Mouse (Mus musculus) CH12.LX (cell line): ENCODE measurements at regions not wholly inside any gene's neighbourhood (a gene's known extent, or its start where the extent isn't known, plus 50 kb on each side); places are given as distances from the start of the nearest gene placed in this dataset.

Experiments
- CTCF ChIP-seq, 2 experiments: IDR thresholded peaks in 1 of 2; conservative IDR thresholded peaks in 1 of 2; 2 replicates each; pipeline ENCODE4 v1.5.1; 2011 to 2012; ENCODE audit warnings: low read depth in 2 of 2, low read length in 2 of 2, improper control_type of control experiment in 1 of 2, inconsistent platforms in 1 of 2, mild to moderate bottlenecking in 1 of 2, moderate library complexity in 1 of 2
- EP300 ChIP-seq: IDR thresholded peaks from 2 replicates; pipeline ENCODE4 v1.6.1; 2011; ENCODE audit warnings: low read length, improper control_type of control experiment
- ETS1 ChIP-seq: conservative IDR thresholded peaks from 2 replicates; pipeline ENCODE4 v1.6.1; 2012; ENCODE audit warnings: low read depth, mild to moderate bottlenecking, inconsistent platforms, low read length, improper control_type of control experiment, moderate library complexity
- GABPA ChIP-seq: IDR thresholded peaks from 2 replicates; pipeline ENCODE4 v1.6.1; 2012; ENCODE audit warnings: low read depth, low read length, improper control_type of control experiment, inconsistent platforms; ENCODE audit not compliant: insufficient replicate concordance
- IRF4 ChIP-seq: IDR thresholded peaks from 2 replicates; pipeline ENCODE4 v1.6.1; 2014; ENCODE audit warnings: low read depth, mild to moderate bottlenecking, inconsistent platforms, low read length, improper control_type of control experiment
- JUND ChIP-seq: conservative IDR thresholded peaks from 2 replicates; pipeline ENCODE4 v1.6.1; 2011; ENCODE audit warnings: low read depth, low read length, improper control_type of control experiment
- MAX ChIP-seq: IDR thresholded peaks from 2 replicates; pipeline ENCODE4 v1.6.1; 2011; ENCODE audit warnings: low read length, improper control_type of control experiment
- MEF2A ChIP-seq: IDR thresholded peaks from 2 replicates; pipeline ENCODE4 v1.6.1; 2014; ENCODE audit warnings: low read depth, mild to moderate bottlenecking, inconsistent platforms, low read length, improper control_type of control experiment, borderline replicate concordance
- NRF1 ChIP-seq: IDR thresholded peaks from 2 replicates; pipeline ENCODE4 v1.6.1; 2014; ENCODE audit warnings: low read depth, mild to moderate bottlenecking, inconsistent platforms, low read length, improper control_type of control experiment, moderate library complexity
- POLR2A ChIP-seq: IDR thresholded peaks from 2 replicates; pipeline ENCODE4 v1.6.1; 2011; ENCODE audit warnings: low read depth, mild to moderate bottlenecking, improper control_type of control experiment, low read length
- SMC3 ChIP-seq: IDR thresholded peaks from 2 replicates; pipeline ENCODE4 v1.6.1; 2011; ENCODE audit warnings: low read depth, low read length, improper control_type of control experiment
- TCF12 ChIP-seq: IDR thresholded peaks from 2 replicates; pipeline ENCODE4 v1.6.1; 2014; ENCODE audit warnings: low read depth, mild to moderate bottlenecking, inconsistent platforms, low read length, improper control_type of control experiment
- UBTF ChIP-seq: IDR thresholded peaks from 2 replicates; pipeline ENCODE4 v1.6.1; 2012; ENCODE audit warnings: low read depth, mild to moderate bottlenecking, inconsistent platforms, low read length, improper control_type of control experiment, moderate library complexity

DNA sequence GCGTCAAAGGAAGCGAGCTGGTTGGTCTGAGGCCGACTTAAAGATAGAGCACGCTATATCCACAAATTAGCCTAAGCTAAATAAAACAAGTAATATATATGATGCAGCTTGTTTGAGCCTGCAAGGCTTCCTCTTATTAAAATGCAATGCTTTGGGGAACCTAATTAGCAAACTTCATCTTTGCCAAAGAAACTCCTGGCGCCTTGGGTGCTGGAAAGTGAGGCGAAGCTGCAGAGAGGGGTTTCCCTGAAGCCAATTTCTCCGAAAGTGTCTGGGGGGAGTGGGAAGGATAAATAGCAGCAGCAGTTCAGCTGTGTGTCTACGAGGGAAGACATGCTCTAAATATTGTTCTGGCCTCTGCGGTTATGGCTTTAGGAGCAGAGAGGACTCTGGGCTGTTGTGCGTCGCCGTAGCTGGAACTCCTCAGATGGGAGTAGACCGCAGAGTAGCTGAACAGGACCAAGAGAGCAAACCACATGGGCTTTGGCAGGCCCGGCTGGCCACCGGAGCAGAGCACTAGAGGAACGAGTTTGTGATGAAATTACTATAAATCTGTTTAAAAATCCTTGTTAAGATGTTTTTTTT lies 251.0 kb downstream of the Map2k4 start:
- TF ChIP-seq TCF12: no peak
- TF ChIP-seq MEF2A: no peak
- no peak for TF ChIP-seq GABPA
- TF ChIP-seq UBTF: no peak
- TF ChIP-seq JUND: no peak
- no peak for TF ChIP-seq MAX
- no peak for TF ChIP-seq POLR2A
- TF ChIP-seq CTCF (conservative IDR thresholded peaks at IDR 0.05 in 1 of 2, IDR thresholded peaks at IDR 0.05 in 1 of 2; ENCODE audit: low read depth in 2 of 2, low read length in 2 of 2): no peak
- no peak for TF ChIP-seq SMC3
- TF ChIP-seq IRF4: no peak
- no peak for TF ChIP-seq NRF1
- no peak for TF ChIP-seq EP300
- no peak for TF ChIP-seq ETS1
